Mouse (Mus musculus): ENCODE measurements around the gene 8030474K03Rik. TPM values are rescaled to one million over a fixed set of nuclear protein-coding genes. Genes with fewer than 3 reads are reported as not detected.
"Not testable (repeated sequence)": the region's sequence is repeated elsewhere in the genome, so short reads cannot be mapped to it uniquely, and the experiment has no call there.

The 8030474K03Rik gene
- polyA plus RNA-seq (2015; fragmentation: Nextera tagmentation; extraction: Ambion mirVana): 0.82 and 1.5 TPM in 2 replicates

- DNase-seq (ENCODE audit: low spot score): no peak
Observed at GRCm38 (mm10) chrX:101794342-101794741, at the start of gene 8030474K03Rik, which contains the start of gene Gm4779. Gene 8030474K03Rik, plus strand, starts transcription at chrX:101794656. Gene Gm4779, minus strand, starts transcription at chrX:101794423.

- no peak for DNase-seq (ENCODE audit: low spot score)
Observed at GRCm38 (mm10) chrX:101750144-101750543, 44.3 kb upstream of the 8030474K03Rik start.

- DNase-seq (ENCODE audit: low spot score): no peak
Observed at GRCm38 (mm10) chrX:101754478-101754877, 40.0 kb upstream of the 8030474K03Rik start.

- no peak for DNase-seq (ENCODE audit: low spot score)
Observed at GRCm38 (mm10) chrX:101764621-101765020, 29.8 kb upstream of the 8030474K03Rik start.

GRCm38 (mm10) chrX:101765111-101765510 lies 29.3 kb upstream of the 8030474K03Rik start:
- no peak for DNase-seq (ENCODE audit: low spot score)

- DNase-seq (ENCODE audit: low spot score): peak; percentile 52
Observed at GRCm38 (mm10) chrX:101767280-101767679, 27.2 kb upstream of the 8030474K03Rik start.

- no peak for DNase-seq (ENCODE audit: low spot score)
Observed at GRCm38 (mm10) chrX:101769478-101769877, 25.0 kb upstream of the 8030474K03Rik start.

- no peak for DNase-seq (ENCODE audit: low spot score)
Observed at GRCm38 (mm10) chrX:101770307-101770706, 24.1 kb upstream of the 8030474K03Rik start.

- peak; percentile 66 for DNase-seq (ENCODE audit: low spot score)
Observed at GRCm38 (mm10) chrX:101772035-101772434, 22.4 kb upstream of the 8030474K03Rik start.

GRCm38 (mm10) chrX:101791551-101791950 lies 2.9 kb upstream of the 8030474K03Rik start:
- peak; percentile 50 for DNase-seq (ENCODE audit: low spot score)

GRCm38 (mm10) chrX:101805512-101805911 lies 11.1 kb downstream of the 8030474K03Rik start:
- peak; percentile 24 for DNase-seq (ENCODE audit: low spot score)

GRCm38 (mm10) chrX:101811750-101812149 lies 17.3 kb downstream of the 8030474K03Rik start:
- no peak for DNase-seq (ENCODE audit: low spot score)

GRCm38 (mm10) chrX:101819163-101819562 lies 24.7 kb downstream of the 8030474K03Rik start:
- DNase-seq (ENCODE audit: low spot score): peak; percentile 14

- not testable (repeated sequence) for DNase-seq (ENCODE audit: low spot score)
Observed at GRCm38 (mm10) chrX:101819980-101820379, 25.5 kb downstream of the 8030474K03Rik start.

- DNase-seq (ENCODE audit: low spot score): no peak
Observed at GRCm38 (mm10) chrX:101847191-101847795, 52.8 kb downstream of the 8030474K03Rik start.

Other genes starting within 250 kb of the 8030474K03Rik start
- gene Ogt, start 154.6 kb upstream of the 8030474K03Rik start, polyA plus RNA-seq (2015; fragmentation: Nextera tagmentation; extraction: Ambion mirVana): 127 and 142 TPM in 2 replicates
- gene Cxcr3, start 60.4 kb upstream of the 8030474K03Rik start, polyA plus RNA-seq (2015; fragmentation: Nextera tagmentation; extraction: Ambion mirVana): 2.5 and 2.9 TPM in 2 replicates
- gene Gm4779, start 233 bp upstream of the 8030474K03Rik start, polyA plus RNA-seq (2015; fragmentation: Nextera tagmentation; extraction: Ambion mirVana): 0.38 and 1.2 TPM in 2 replicates
- 0.59 and 0.62 TPM in 2 replicates for gene Nhsl2, start 54.7 kb downstream of the 8030474K03Rik start, polyA plus RNA-seq (2015; fragmentation: Nextera tagmentation; extraction: Ambion mirVana)